Mouse (Mus musculus): ENCODE results near the gene Mettl6.
"Not testable (repeated sequence)": the region's sequence is repeated elsewhere in the genome, so short reads cannot be mapped to it uniquely, and the experiment has no call there.

Gene Mettl6

GRCm38 (mm10) chr14:31472451-31473061 lies 22.3 kb downstream of the Mettl6 start:
- peak; percentile 81 for DNase-seq

- DNase-seq: no peak
These were observed 25.1 kb downstream of the Mettl6 start for GRCm38 (mm10) chr14:31469711-31470110.

GRCm38 (mm10) chr14:31464176-31464575 lies 30.7 kb downstream of the Mettl6 start:
- peak; percentile 23 for DNase-seq

GRCm38 (mm10) chr14:31462886-31463285 lies 32.0 kb downstream of the Mettl6 start:
- DNase-seq: no peak

- not testable (repeated sequence) for DNase-seq
These were observed 32.6 kb downstream of the Mettl6 start for GRCm38 (mm10) chr14:31462226-31462625.

GRCm38 (mm10) chr14:31458006-31458405 lies 36.8 kb downstream of the Mettl6 start:
- DNase-seq: no peak

GRCm38 (mm10) chr14:31456064-31456721 lies 38.6 kb downstream of the Mettl6 start:
- DNase-seq: no peak

- DNase-seq: no peak
These were observed 39.8 kb downstream of the Mettl6 start for GRCm38 (mm10) chr14:31454849-31455566.

- not testable (repeated sequence) for DNase-seq
These were observed 40.9 kb downstream of the Mettl6 start for GRCm38 (mm10) chr14:31453946-31454345.

- DNase-seq: no peak
These were observed 45.8 kb downstream of the Mettl6 start for GRCm38 (mm10) chr14:31448994-31449393.

GRCm38 (mm10) chr14:31443616-31444015 lies 51.2 kb downstream of the Mettl6 start:
- no peak for DNase-seq

- no peak for DNase-seq
These were observed 54.1 kb downstream of the Mettl6 start for GRCm38 (mm10) chr14:31440725-31441124.

GRCm38 (mm10) chr14:31440230-31440629 lies 54.6 kb downstream of the Mettl6 start:
- no peak for DNase-seq

GRCm38 (mm10) chr14:31439279-31439678 lies 55.6 kb downstream of the Mettl6 start:
- DNase-seq: peak; percentile 24

- DNase-seq: peak; percentile 75
These were observed 56.9 kb downstream of the Mettl6 start for GRCm38 (mm10) chr14:31437826-31438529.

GRCm38 (mm10) chr14:31435930-31436693 lies 58.7 kb downstream of the Mettl6 start, which contains the start of gene Sh3bp5:
TSS of gene Sh3bp5 (minus strand) at chr14:31436078.
- peak; percentile 97 for DNase-seq

GRCm38 (mm10) chr14:31435018-31435915 lies 59.6 kb downstream of the Mettl6 start:
- DNase-seq: peak; percentile 77

- DNase-seq: peak; percentile 46
These were observed 60.4 kb downstream of the Mettl6 start for GRCm38 (mm10) chr14:31434426-31434825.

GRCm38 (mm10) chr14:31433851-31434360 lies 60.9 kb downstream of the Mettl6 start:
- DNase-seq: peak; percentile 41

GRCm38 (mm10) chr14:31433126-31433525 lies 61.7 kb downstream of the Mettl6 start:
- DNase-seq: peak; percentile 30

- DNase-seq: peak; percentile 57
These were observed 62.4 kb downstream of the Mettl6 start for GRCm38 (mm10) chr14:31432424-31432823.
